Mouse (Mus musculus) kidney, adult 18-20 months (tissue): ENCODE results near the gene Kcns1.
A peak's percentile ranks its signal among the peaks of the same experiment; 100 is the strongest.

Experiments
- DNase-seq: peaks from one replicate; pipeline ENCODE4 v3.0.0; 2021

The Kcns1 gene

DNA sequence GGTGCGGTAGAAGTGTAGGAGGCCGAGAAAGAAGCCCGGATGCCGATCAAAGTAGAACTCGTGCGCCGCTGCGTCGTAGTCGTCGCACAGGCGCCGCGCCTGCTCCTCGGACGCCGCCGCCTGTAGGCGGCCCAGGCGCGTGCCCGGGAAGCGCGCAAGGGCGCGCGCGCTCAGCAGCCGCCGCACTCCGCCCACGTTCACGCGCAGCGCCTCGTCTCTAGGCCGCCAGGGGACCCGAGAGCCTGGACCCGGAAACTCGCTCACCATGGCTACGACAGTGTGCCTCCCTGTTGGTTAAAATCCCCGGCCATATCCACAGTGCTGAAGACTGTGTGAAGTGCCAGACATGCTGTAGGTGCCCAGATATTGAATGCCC, 2.4 kb downstream of the Kcns1 start:
- no peak for DNase-seq

- no peak for DNase-seq
Measured at GRCm38 (mm10) chr2:164167752-164168570, 3.0 kb downstream of the Kcns1 start.

DNA sequence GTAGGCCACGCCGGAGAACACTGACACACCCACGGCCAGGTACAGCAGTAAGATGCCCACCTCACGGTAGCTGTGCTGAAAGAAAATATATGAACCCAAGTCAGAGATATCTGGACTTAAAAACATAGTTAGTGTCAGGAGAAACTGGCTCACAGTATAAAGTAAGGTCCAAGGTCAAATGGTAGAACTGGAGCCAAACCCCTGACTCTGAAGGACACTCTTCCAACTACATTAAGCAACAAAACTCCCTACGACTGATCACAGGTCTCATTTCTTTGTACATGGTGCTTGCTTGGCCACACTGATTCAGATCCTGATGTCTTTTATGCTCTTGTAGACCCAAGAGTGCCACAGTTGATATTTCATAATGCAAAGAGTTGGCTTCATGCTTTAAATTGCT, 6.0 kb downstream of the Kcns1 start:
- DNase-seq = no peak

DNA sequence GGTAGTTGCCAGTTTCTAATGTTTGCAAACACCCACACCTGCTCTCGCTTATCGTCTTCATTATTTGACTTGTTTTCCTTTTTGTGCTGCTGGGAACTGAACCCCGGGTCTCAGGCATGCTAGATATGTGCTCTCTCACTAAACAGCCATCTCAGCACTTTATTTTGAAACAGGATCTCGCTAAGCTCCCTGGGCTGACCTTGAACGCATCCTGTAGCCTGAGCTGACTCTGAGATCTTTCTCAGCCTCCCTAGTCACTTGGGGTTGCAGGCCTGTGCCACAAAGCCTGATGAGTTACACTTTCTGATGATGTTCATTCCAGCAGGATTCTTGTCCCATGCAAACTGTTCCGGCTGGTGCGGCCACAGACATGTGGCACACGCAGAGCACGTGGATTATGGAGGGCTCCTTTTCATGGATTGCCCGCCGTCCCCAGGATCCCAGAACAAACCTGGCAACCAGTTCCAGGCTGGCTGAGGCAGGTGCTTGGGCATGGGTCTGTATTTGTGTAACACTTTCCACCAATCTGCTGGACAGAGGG, 9.3 kb downstream of the Kcns1 start:
- DNase-seq = no peak

DNA sequence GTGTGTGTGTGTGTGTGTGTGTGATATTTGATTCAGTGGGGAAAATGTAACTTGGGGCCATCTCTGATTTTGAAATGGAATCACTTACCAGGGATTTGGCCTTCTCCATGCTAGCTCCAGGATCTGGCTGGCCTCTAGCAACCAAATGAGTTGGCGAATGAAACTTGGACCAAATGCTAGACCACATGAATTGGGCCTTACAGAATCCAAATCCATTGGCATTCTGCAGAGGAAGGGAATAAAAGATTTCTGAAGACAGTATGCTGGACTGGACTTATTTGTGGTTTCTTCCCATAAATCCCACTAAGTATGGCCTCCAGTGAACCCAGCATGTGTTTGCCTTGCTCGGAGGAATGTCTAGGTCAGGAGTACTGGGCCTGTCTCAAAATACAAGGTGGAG, 12.1 kb downstream of the Kcns1 start:
- DNase-seq = no peak

DNA sequence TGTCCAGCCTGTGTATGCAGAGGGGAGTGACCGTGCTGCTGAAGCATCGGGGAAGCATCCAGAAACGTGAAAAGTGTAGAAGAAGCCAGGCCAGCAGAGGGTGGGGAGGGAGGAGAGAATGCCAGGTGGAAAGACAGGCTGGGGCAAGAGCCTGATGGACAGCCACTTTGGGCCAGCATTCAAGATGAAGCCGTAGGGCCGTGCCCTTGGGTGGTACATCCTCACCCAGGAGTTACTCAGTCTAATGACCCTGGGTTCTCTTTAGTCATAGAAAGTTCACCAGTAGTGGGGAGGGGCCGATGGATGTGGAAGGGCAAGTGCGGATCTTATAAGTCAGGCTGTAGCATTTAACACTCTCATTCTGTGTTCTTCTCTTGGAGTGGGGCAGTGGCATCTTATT, 14.8 kb downstream of the Kcns1 start:
- no peak for DNase-seq

DNA sequence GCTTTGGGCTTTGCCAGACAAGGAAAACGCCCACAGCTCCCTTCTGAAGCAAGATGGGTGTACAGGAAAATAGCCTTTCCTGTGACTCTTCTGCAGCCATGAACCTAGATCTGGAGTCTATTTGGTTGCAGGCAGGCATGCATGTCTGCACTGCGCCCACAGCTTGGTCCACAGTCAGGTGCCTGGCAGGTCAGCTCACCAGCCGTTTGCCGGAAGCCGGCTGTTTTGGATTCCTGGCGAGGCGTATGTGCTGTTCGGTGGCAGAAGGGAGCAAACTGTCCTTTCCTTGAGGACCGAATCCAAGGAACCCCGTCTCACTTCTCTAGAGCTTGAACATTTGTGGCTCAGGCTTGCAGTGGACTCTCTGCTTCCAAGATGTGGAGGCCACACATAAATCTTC, 16.9 kb downstream of the Kcns1 start:
- DNase-seq = no peak

- no peak for DNase-seq
Measured at GRCm38 (mm10) chr2:164152341-164152740, 18.6 kb downstream of the Kcns1 start.

DNA sequence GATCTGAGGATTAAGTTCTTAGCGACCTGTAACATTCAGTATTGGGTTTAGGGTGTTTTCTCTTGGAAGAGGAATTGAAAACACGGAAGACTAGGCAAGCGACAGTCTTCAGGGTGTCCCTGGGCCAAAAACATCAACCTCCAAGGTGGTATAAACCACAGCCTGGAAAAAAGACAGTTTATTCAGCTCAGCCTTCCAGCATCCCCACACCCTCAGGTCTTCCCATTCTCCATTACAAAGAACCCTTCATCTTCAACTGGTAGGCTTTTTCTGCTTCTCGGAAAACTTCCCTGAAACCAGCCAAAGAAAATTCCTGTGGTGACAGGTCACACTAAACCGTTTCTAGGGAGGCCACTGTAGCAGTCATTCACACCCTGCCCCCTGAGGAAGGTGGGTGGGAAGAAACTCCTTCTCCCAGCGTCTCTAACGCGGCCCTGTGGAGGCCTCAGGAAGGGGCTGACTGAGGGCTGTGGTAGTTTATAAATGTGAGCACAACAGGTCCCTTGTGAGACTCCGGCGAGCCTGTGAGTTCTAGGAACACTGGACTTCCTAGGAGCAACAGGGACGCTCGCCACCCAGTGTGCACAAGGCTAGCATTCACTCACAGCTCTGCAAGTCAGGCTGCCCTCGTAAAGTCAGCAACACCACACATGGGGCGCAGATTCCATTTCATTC, 20.7 kb downstream of the Kcns1 start:
- no peak for DNase-seq

- no peak for DNase-seq
Measured at GRCm38 (mm10) chr2:164146556-164146955, 24.4 kb downstream of the Kcns1 start.

DNA sequence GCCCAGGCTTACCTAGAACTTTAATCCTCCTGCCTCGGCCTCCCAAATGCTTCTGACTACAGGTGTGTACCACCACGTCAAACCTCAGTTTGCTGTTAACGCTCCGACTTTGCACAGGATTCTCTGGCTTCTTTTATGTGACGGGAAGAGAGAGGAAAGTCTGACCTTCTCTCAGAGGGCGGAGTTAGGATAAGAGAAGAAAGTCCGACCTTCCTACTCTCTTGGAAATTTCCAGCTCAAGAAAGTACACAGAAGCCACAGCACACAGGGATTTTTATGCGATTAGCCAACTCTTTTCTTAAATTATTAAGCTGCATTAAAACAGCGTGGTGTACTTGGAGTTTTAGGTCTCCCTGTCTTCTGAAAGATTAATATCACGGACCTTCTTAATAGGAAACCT, 26.4 kb downstream of the Kcns1 start:
- no peak for DNase-seq

DNA sequence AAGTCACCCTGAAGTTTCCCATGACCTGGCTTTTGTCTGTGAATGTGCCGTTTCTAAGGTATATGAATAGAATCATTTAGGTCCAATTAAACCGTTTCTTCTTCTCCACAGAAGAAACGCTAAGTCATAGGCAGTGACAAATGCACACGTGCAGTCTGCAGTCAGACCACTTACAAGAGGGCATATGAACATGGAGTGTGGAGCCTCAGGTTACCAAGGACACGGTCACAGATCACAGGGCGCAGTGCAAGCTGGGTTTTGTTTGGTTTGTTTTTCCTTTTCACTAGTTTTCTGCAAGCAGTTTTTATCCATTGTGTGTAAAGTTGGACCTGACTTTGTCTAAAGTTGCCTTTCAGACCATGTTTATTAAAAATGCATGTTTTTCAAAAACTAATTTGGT, 26.9 kb downstream of the Kcns1 start:
- no peak for DNase-seq

DNA sequence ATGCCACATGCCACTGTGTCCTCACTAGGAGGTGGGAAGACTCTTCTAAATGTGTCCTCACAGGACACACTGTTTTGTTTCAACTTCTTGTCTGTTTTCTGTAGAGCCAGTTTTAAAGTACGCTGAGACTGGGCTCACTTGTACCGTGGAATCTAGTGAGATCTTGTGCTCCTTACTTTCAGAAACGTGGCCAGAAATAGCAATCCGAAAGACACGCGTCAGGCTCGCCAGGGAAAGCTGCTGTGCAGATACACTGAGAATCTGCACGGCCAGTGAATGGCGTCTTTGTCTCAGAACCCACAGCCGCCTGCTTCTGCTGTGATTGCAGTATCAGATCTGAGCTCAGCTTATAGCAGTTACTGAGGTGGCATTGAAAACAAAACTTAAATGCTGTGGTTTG, 28.9 kb downstream of the Kcns1 start:
- no peak for DNase-seq

- no peak for DNase-seq
Measured at GRCm38 (mm10) chr2:164137754-164138153, 33.2 kb downstream of the Kcns1 start.

- DNase-seq = no peak
Measured at GRCm38 (mm10) chr2:164136393-164136792, 34.5 kb downstream of the Kcns1 start.

DNA sequence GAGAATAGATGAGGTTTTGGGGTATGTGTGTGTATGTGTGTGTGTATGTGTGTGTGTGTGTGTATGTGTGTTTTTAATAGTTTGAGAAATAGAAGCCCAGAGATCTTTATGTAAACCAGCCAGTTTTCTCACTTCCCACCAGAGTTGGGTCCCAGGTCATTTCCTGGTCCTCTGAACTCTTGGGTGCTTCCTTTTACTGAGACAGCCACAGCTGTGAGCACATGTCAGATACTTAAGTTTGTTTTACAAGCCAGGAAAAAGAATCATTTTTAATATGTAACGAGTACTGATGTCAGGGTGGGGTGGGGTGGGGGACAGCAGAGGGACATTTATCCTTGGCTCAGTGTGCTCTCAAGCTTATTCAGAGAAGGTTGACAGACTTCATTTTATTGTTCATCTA, 35.5 kb downstream of the Kcns1 start:
- DNase-seq = no peak

- DNase-seq = peak; percentile 19
Measured at GRCm38 (mm10) chr2:164134563-164134962, 36.4 kb downstream of the Kcns1 start.

GRCm38 (mm10) chr2:164131586-164131985, 39.3 kb downstream of the Kcns1 start:
- DNase-seq = no peak

DNA sequence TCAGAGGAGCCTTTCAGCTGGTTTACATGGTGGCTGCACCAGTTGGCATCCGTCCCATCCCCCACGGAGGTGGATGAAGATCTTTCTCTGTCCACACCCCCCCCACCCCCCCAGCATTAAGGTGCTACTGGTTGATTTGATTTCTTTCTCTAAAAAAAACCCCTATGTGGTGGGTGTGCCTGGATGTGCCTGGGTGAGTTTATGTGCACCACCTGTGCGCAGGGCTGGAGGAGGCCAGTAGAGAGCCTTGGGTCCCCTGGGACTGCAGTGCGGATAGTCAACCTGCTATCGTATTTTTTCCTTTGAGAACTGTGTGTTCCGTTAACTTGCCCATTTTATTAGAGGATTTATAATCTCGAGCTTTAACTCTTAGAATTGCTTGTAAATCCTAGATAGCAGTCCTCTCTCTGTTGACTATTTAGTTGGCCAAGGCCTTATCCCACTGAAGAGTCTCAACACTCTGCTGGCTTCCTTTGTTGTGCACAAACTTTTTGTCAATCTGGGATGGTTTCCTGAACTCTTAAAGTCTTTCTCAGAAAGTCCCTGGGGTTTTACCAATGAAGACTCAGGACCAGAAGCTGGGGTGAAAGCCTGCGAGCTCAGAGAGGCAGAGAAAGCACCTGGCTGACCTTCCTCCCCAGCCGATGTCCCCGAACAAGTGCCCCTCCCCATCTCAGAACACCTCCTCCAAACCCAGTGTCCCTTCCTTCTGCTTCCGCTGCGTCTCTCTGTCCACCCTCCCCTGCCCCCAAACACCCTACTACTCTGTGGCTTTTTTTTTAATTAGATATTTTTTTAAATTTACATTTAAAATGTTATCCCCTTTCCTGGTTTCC, 42.1 kb downstream of the Kcns1 start:
- no peak for DNase-seq

DNA sequence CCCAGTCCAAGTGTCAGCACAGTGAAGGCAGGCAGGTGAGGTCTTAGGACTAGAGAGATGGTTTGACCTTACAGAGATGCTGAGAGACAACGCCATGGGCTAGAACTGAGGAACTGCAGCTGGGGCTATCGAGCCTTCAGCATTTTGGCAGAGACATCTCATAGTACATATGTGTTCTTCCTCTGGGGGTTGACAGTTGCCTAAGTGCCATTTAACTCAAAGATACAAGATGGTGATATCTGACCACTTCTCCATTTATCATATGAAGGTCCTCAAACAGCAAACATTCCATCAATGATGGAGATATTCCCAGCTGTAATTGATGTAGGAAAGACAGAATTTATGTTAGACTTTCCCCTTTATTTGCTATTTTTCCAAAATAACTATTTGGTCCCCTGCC, 43.6 kb downstream of the Kcns1 start:
- DNase-seq = no peak

DNA sequence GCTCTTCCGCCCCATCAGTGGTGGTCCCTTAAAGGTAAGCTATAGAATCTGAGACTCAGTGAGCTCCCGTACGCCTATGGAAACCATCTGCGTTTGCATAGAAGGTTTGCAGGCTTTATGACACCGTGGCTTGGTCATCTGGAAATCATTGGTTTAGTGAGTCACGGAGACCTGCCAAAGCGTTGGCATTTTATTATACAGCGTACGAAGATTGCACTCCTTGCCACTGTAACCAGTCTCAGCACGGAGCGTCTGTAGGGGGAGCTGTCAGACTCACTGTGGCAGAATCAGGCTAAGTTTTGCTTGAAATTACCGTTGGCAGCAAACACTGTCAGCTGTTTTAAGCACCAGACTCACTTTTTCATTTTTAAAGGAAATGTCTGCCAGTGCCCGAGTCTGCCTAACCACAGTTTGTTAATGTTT, 44.4 kb downstream of the Kcns1 start:
- DNase-seq = peak; percentile 56

GRCm38 (mm10) chr2:164123169-164123766, 47.6 kb downstream of the Kcns1 start:
- no peak for DNase-seq

- DNase-seq = no peak
Measured at GRCm38 (mm10) chr2:164119503-164119902, 51.4 kb downstream of the Kcns1 start.
